Mouse (Mus musculus): ENCODE measurements at regions not wholly inside any gene's neighbourhood (a gene's known extent, or its start where the extent isn't known, plus 50 kb on each side); places are given as distances from the start of the nearest gene placed in this dataset.
"Not testable (repeated sequence)": the region's sequence is repeated elsewhere in the genome, so short reads cannot be mapped to it uniquely, and the experiment has no call there.

GRCm38 (mm10) chr12:17852138-17852537, 161.5 kb downstream of the Hpcal1 start:
- WGBS, result 56% methylated on average over 3 of the region's 3 CpGs
- not testable (repeated sequence) for H3K36me3 ChIP-seq; H3K27ac ChIP-seq; ATAC-seq (ENCODE audit: insufficient number of reproducible peaks, insufficient read depth, low FRiP score, low TSS enrichment, low read depth); H3K4me1 ChIP-seq (replicated peaks); H3K4me3 ChIP-seq (replicated peaks); H3K9ac ChIP-seq (replicated peaks); H3K4me2 ChIP-seq; H3K27me3 ChIP-seq
- H3K9me3 ChIP-seq, result peaks cover 15% of the 10 kb centered on the region; the same call in 1 of the 2 replicates

DNA sequence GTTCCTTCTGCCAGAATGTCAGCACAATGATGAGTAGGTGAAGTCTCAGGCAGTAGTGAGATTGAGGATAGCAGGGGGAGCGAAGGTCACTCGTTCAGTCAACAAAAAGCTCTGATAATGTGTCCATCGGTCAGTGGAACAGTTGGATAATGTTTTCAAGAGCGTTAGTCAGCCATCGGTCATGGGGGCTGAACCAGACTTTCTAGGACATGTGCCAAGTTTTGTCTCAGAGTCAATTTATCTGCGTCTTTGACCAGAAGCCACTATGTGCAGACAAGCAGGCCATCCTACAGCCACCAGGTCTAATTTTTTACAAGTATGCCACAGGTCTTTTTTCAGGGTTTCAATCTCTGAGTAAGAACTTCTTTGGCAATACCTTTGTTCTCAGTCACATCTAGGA, 181.8 kb downstream of the Hpcal1 start:
- H3K27me3 ChIP-seq; H3K9me3 ChIP-seq; H3K4me1 ChIP-seq (replicated peaks); H3K9ac ChIP-seq (replicated peaks); H3K27ac ChIP-seq; H3K36me3 ChIP-seq; ATAC-seq (ENCODE audit: insufficient number of reproducible peaks, insufficient read depth, low FRiP score, low TSS enrichment, low read depth); H3K4me2 ChIP-seq; H3K4me3 ChIP-seq (replicated peaks): not testable (repeated sequence)
- 85% methylated on average over 6 of the region's 6 CpGs for WGBS

- under 1% methylated on average over 58 of the region's 59 CpGs for WGBS
- Histone ChIP-seq H3K4me1 (replicated peaks) (no peaks in the 10 kb centered on the region), H3K36me3 (peaks cover 10% of the 10 kb centered on the region), H3K9me3 (peaks cover 15% of the 10 kb centered on the region; the same call in 1 of the 2 replicates), H3K4me2 (peak overlapping the region; percentile 54), H3K27me3 (no peaks in the 10 kb centered on the region), H3K9ac (replicated peaks) (peak overlapping the region; percentile 93), H3K27ac (peak overlapping the region; percentile 94), H3K4me3 (replicated peaks) (peak overlapping the region; percentile 82)
- ATAC-seq (ENCODE audit: insufficient number of reproducible peaks, insufficient read depth, low FRiP score, low TSS enrichment, low read depth), result peak; percentile 100
These were observed 190.9 kb downstream of the Hpcal1 start for GRCm38 (mm10) chr12:17881371-17882116.

DNA sequence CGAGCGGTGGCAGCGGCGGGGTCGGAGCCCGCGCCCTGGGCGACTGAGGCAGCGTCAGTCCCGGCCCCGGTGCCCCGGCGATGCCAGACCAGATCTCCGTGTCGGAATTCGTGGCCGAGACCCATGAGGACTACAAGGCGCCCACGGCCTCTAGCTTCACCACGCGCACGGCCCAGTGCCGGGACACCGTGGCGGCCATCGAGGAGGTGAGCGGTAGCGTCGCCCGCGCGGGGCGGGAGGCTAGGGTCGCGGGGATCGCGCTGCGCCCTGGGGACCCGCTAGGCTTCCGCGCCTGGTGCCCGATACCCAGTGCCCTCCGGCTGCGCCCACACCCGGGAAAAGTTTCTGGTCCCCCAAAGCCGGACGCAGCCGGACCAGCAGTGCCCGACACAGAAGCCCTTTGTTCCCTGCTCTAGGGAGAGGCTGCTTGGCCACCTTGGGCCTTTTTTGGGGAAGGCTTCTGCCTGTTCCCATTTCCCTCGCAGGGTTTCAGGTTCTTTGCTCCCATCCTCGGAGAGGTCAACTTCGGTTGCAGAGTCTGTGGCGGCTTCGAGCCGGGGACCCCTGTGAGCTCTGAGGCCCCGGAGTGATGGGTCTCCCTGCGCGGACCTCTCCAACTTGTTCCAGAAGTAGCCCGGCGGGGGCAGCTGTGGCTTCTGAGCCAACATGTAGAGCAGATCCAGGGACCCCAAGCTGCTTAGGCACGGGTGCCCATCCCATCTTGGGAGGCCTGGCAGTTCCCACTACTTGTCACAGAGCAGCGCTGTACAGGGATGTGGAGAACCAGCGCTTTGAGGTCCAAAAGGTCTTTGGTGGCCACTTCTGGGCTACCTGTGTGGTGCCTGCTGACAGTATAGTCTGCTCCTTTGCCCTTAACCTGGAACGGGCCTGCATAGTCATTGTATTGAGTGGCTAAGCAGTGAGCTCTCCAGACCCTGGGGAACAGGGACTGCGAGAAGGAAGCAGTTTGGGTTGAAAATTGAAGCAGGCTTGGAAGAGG, 191.8 kb downstream of the Hpcal1 start:
- H3K9me3 ChIP-seq, result peaks cover 22% of the 10 kb centered on the region
- H3K9ac ChIP-seq (replicated peaks), result peak overlapping the region; percentile 93
- not testable (repeated sequence) for H3K4me1 ChIP-seq (replicated peaks); H3K27me3 ChIP-seq; ATAC-seq (ENCODE audit: insufficient number of reproducible peaks, insufficient read depth, low FRiP score, low TSS enrichment, low read depth)
- peak overlapping the region; percentile 94 for H3K27ac ChIP-seq
- H3K4me3 ChIP-seq (replicated peaks), result peak overlapping the region; percentile 82
- H3K4me2 ChIP-seq, result peak overlapping the region; percentile 54
- peaks cover 15% of the 10 kb centered on the region for H3K36me3 ChIP-seq
- WGBS, result 1% methylated on average over 59 of the region's 65 CpGs

DNA sequence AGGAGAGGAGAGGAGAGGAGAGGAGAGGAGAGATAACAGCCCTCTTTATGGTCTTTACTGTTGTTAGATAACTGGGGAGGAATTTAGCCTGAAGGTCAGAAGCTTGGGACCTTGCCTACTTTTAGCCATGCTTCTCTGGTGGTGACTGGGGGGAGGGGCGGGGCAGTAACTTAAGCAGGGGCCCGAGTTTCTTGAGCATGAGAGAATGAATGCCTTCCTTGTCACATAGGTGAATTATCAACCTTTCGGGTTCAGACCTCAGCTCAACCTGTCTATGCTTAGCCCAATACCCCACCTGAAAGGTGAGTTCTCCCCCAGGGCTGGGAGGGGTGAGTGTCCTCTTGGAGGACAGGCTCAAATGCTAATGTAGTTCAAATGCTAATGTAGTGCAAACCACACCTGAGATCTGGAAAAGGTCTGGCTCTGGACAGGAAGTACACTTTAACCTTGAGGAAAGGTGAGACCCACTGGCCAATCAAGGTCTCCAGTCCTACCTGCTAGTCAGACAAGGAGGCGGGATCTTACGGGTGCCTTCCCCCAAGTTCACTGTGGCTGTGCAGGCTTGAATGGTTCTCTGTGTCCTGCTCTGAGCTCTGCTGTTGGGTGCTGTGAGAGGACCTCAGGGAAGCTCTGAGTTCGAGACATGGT, 201.1 kb downstream of the Hpcal1 start:
- not testable (repeated sequence) for H3K9ac ChIP-seq (replicated peaks); H3K27ac ChIP-seq; H3K27me3 ChIP-seq; H3K4me1 ChIP-seq (replicated peaks); H3K4me2 ChIP-seq; H3K4me3 ChIP-seq (replicated peaks); ATAC-seq (ENCODE audit: insufficient number of reproducible peaks, insufficient read depth, low FRiP score, low TSS enrichment, low read depth)
- WGBS, result 92% methylated on average over 6 of the region's 6 CpGs
- H3K36me3 ChIP-seq, result peaks cover 47% of the 10 kb centered on the region
- peaks cover 74% of the 10 kb centered on the region for H3K9me3 ChIP-seq

GRCm38 (mm10) chr12:17913058-17913457, 222.4 kb downstream of the Hpcal1 start:
- H3K27ac ChIP-seq; ATAC-seq (ENCODE audit: insufficient number of reproducible peaks, insufficient read depth, low FRiP score, low TSS enrichment, low read depth); H3K4me2 ChIP-seq; H3K4me1 ChIP-seq (replicated peaks); H3K4me3 ChIP-seq (replicated peaks); H3K9ac ChIP-seq (replicated peaks); H3K27me3 ChIP-seq: not testable (repeated sequence)
- Histone ChIP-seq H3K9me3 (peaks cover 36% of the 10 kb centered on the region), H3K36me3 (peaks cover 43% of the 10 kb centered on the region)
- WGBS, result 91% methylated on average over 3 of the region's 3 CpGs
